ENCODE assay signal across 20 mouse cellular contexts in genomic region chr17:27173715-27174114, GRCm38 (mm10). TPM values are rescaled to one million over a fixed set of nuclear protein-coding genes. Genes with fewer than 3 reads are reported as not detected.
DNase-seq lines count a peak whose midpoint lies in the region; ATAC-seq and TF ChIP-seq lines count a peak whose summit lies in the region.
"Had no signal": no experiment of that assay in that cellular context is flagged by ENCODE, and none has a peak within 500 bp of the region (broad histone marks: within the 10 kb centered on the region; RNA-seq: fewer than 3 reads in every experiment).

No protein-coding gene starts in this region.

- no peak overlapping the region for H3K4me3 ChIP-seq in forebrain, embryonic 12.5 days (replicated peaks)
- H3K4me3 ChIP-seq in forebrain, embryonic 16.5 days (replicated peaks; ENCODE audit: low read length) = no peak overlapping the region
- H3K4me3 ChIP-seq in liver, postnatal 0 days (ENCODE audit: low read depth, low read length) = no peak overlapping the region
- H3K4me3 ChIP-seq in liver, embryonic 11.5 days (ENCODE audit: low read depth, low read length) = no peak overlapping the region
- H3K4me3 ChIP-seq in midbrain, embryonic 16.5 days (ENCODE audit: low read depth, low read length) = no peak overlapping the region
- H3K4me3 ChIP-seq in midbrain, embryonic 14.5 days (replicated peaks; ENCODE audit: low read depth, low read length) = no peak overlapping the region
- H3K4me3 ChIP-seq: erythroblast, embryonic 14.5 days; heart, embryonic 10.5 days had no signal

- no peaks in the 10 kb centered on the region for H3K27me3 ChIP-seq in forebrain, embryonic 12.5 days
- no peaks in the 10 kb centered on the region for H3K27me3 ChIP-seq in forebrain, embryonic 16.5 days (replicated peaks; ENCODE audit: control insufficient read depth, insufficient read depth, low read length)
- no peaks in the 10 kb centered on the region for H3K27me3 ChIP-seq in liver, postnatal 0 days (ENCODE audit: insufficient read depth, low read length)
- H3K27me3 ChIP-seq in liver, embryonic 11.5 days (replicated peaks; ENCODE audit: control insufficient read depth, insufficient read depth, low read length) = no peaks in the 10 kb centered on the region; the same call in 1 of the 2 replicates
- H3K27me3 ChIP-seq in midbrain, embryonic 16.5 days (ENCODE audit: control insufficient read depth, insufficient read depth, low read depth, low read length) = no peaks in the 10 kb centered on the region
- no peaks in the 10 kb centered on the region for H3K27me3 ChIP-seq in midbrain, embryonic 14.5 days (ENCODE audit: control insufficient read depth, insufficient read depth, low read length)
- H3K27me3 ChIP-seq: Patski had no signal

- no peaks in the 10 kb centered on the region for H3K36me3 ChIP-seq in forebrain, embryonic 12.5 days (replicated peaks)
- H3K36me3 ChIP-seq in forebrain, embryonic 16.5 days (ENCODE audit: control insufficient read depth, insufficient read depth) = no peaks in the 10 kb centered on the region
- H3K36me3 ChIP-seq in liver, postnatal 0 days (replicated peaks; ENCODE audit: insufficient read depth, low read length) = no peaks in the 10 kb centered on the region
- no peaks in the 10 kb centered on the region for H3K36me3 ChIP-seq in liver, embryonic 11.5 days (ENCODE audit: control insufficient read depth, insufficient read depth, low read length)
- no peaks in the 10 kb centered on the region for H3K36me3 ChIP-seq in midbrain, embryonic 16.5 days (ENCODE audit: control insufficient read depth, insufficient read depth, low read length)
- no peaks in the 10 kb centered on the region for H3K36me3 ChIP-seq in midbrain, embryonic 14.5 days (ENCODE audit: control insufficient read depth, insufficient read depth, low read length)
- H3K36me3 ChIP-seq: heart, embryonic 10.5 days had no signal

- no peak for DNase-seq in liver, postnatal 0 days
- no peak for DNase-seq in liver, embryonic 11.5 days (ENCODE audit: low spot score)
- peak; percentile 19 for DNase-seq in c-Kit-positive CD71-negative TER-119-negative erythroid progenitor cells, embryonic 14.5 days (ENCODE audit: low read depth)
- peak; percentile 37 to 65 for DNase-seq in monocyte, adult 2 months (ENCODE audit: low read depth in 1 of 2, low spot score in 2 of 2)
- no peak for DNase-seq in midbrain, embryonic 14.5 days
- DNase-seq: adrenal gland, postnatal 36 days; cerebellum, postnatal 10 days; gastrocnemius, postnatal 25 days; heart, postnatal 14 days; kidney, adult 18-20 months; kidney, postnatal 14 days; liver; lung, embryonic 14.5 days had no signal

- no peak overlapping the region for H3K4me2 ChIP-seq in forebrain, embryonic 12.5 days
- H3K4me2 ChIP-seq in forebrain, embryonic 16.5 days (ENCODE audit: low read length) = no peak overlapping the region
- no peak overlapping the region for H3K4me2 ChIP-seq in liver, postnatal 0 days (ENCODE audit: low read depth, low read length)
- H3K4me2 ChIP-seq in liver, embryonic 11.5 days = no peak overlapping the region
- H3K4me2 ChIP-seq in midbrain, embryonic 16.5 days (ENCODE audit: low read length) = no peak overlapping the region
- H3K4me2 ChIP-seq in midbrain, embryonic 14.5 days (ENCODE audit: low read length) = no peak overlapping the region
- H3K4me2 ChIP-seq: lung, embryonic 14.5 days had no signal

- H3K9ac ChIP-seq in forebrain, embryonic 12.5 days = no peak overlapping the region
- no peak overlapping the region for H3K9ac ChIP-seq in forebrain, embryonic 16.5 days (replicated peaks; ENCODE audit: low read depth, low read length)
- H3K9ac ChIP-seq in liver, postnatal 0 days (replicated peaks) = no peak overlapping the region
- no peak overlapping the region for H3K9ac ChIP-seq in liver, embryonic 11.5 days (ENCODE audit: low read depth, low read length)
- no peak overlapping the region for H3K9ac ChIP-seq in midbrain, embryonic 16.5 days (ENCODE audit: low read depth, low read length)
- no peak overlapping the region for H3K9ac ChIP-seq in midbrain, embryonic 14.5 days (replicated peaks; ENCODE audit: low read length)
- H3K9ac ChIP-seq: lung, embryonic 14.5 days had no signal

- no peaks in the 10 kb centered on the region for H3K9me3 ChIP-seq in forebrain, embryonic 12.5 days
- no peaks in the 10 kb centered on the region for H3K9me3 ChIP-seq in forebrain, embryonic 16.5 days (ENCODE audit: control insufficient read depth, low read length)
- no peaks in the 10 kb centered on the region for H3K9me3 ChIP-seq in liver, postnatal 0 days (ENCODE audit: low read length)
- H3K9me3 ChIP-seq in liver, embryonic 11.5 days (ENCODE audit: control insufficient read depth, low read length) = no peaks in the 10 kb centered on the region; the same call in 1 of the 2 replicates
- no peaks in the 10 kb centered on the region for H3K9me3 ChIP-seq in midbrain, embryonic 16.5 days (replicated peaks; ENCODE audit: control insufficient read depth, low read length, poor library complexity, severe bottlenecking)
- H3K9me3 ChIP-seq in midbrain, embryonic 14.5 days (ENCODE audit: control insufficient read depth, low read length) = no peaks in the 10 kb centered on the region
- H3K9me3 ChIP-seq: heart, embryonic 10.5 days had no signal

- peaks cover 18% of the 10 kb centered on the region for H3K4me1 ChIP-seq in forebrain, embryonic 12.5 days
- peaks cover 11% of the 10 kb centered on the region for H3K4me1 ChIP-seq in forebrain, embryonic 16.5 days (replicated peaks; ENCODE audit: control insufficient read depth, insufficient read depth, low read length)
- H3K4me1 ChIP-seq in liver, postnatal 0 days (ENCODE audit: insufficient read depth) = peaks cover 4% of the 10 kb centered on the region; the same call in 1 of the 2 replicates
- H3K4me1 ChIP-seq in liver, embryonic 11.5 days (replicated peaks; ENCODE audit: control insufficient read depth, insufficient read depth, low read length) = peaks cover 4% of the 10 kb centered on the region
- H3K4me1 ChIP-seq in midbrain, embryonic 16.5 days (ENCODE audit: control insufficient read depth, insufficient read depth, low read length) = peaks cover 9% of the 10 kb centered on the region; the same call in 1 of the 2 replicates
- H3K4me1 ChIP-seq in midbrain, embryonic 14.5 days (ENCODE audit: control insufficient read depth, insufficient read depth, low read length) = peaks cover 14% of the 10 kb centered on the region

- WGBS in forebrain, embryonic 12.5 days = 71% methylated on average over 3 of the region's 3 CpGs
- 61% methylated on average over 3 of the region's 3 CpGs for WGBS in forebrain, embryonic 16.5 days
- 34% methylated on average over 3 of the region's 3 CpGs for WGBS in liver, postnatal 0 days (ENCODE audit: insufficient replicate concordance)
- WGBS in liver, embryonic 11.5 days = 44% methylated on average over 3 of the region's 3 CpGs
- 72% methylated on average over 3 of the region's 3 CpGs for WGBS in midbrain, embryonic 16.5 days
- WGBS in midbrain, embryonic 14.5 days = 73% methylated on average over 3 of the region's 3 CpGs

- TF ChIP-seq CTCF in liver, postnatal 0 days (IDR thresholded peaks at IDR 0.05; ENCODE audit: low read depth) = no peak

- ATAC-seq in forebrain, embryonic 12.5 days (ENCODE audit: low FRiP score) = no peak
- ATAC-seq in forebrain, embryonic 16.5 days = no peak
- no peak for ATAC-seq in liver, postnatal 0 days
- no peak for ATAC-seq in liver, embryonic 11.5 days (replicated peaks; ENCODE audit: low FRiP score)
- ATAC-seq in midbrain, embryonic 16.5 days = no peak
- ATAC-seq in midbrain, embryonic 14.5 days (ENCODE audit: low FRiP score, low TSS enrichment) = no peak
- ATAC-seq: activated CD4-positive, CD25-positive, alpha-beta regulatory T cell, adult 4 months; Patski had no signal

- TF ChIP-seq EP300 in liver, postnatal 0 days (IDR thresholded peaks at IDR 0.05; ENCODE audit: low read depth) = no peak

- H3K27ac ChIP-seq in forebrain, embryonic 12.5 days = 0 out of 2 replicates have a peak overlapping the region, but pooled peaks have one; percentile 14
- H3K27ac ChIP-seq in forebrain, embryonic 16.5 days (ENCODE audit: low read length) = no peak overlapping the region
- peak overlapping the region; percentile 39; the same call in 1 of the 2 replicates for H3K27ac ChIP-seq in liver, postnatal 0 days (ENCODE audit: low read depth)
- H3K27ac ChIP-seq in liver, embryonic 11.5 days (ENCODE audit: low read depth, low read length) = no peak overlapping the region
- no peak overlapping the region for H3K27ac ChIP-seq in midbrain, embryonic 16.5 days (ENCODE audit: low read length)
- no peak overlapping the region for H3K27ac ChIP-seq in midbrain, embryonic 14.5 days (replicated peaks; ENCODE audit: low read depth, low read length)
- H3K27ac ChIP-seq: heart, embryonic 10.5 days had no signal

RNA-seq across cellular contexts. Expression of gene Ip6k3, which starts 6.1 kb away (rescaled TPM):
- 0.13 TPM in 1 of 2 replicates, not detected in the other for polyA plus RNA-seq in forebrain, embryonic 12.5 days (2016; fragmentation: Nextera tagmentation; extraction: Ambion mirVana)
- 0.30 TPM in 1 of 2 replicates, not detected in the other for polyA plus RNA-seq in forebrain, embryonic 16.5 days (2015; fragmentation: Nextera tagmentation; extraction: Ambion mirVana)
- 0.06 and 0.34 TPM in 2 replicates for polyA plus RNA-seq in liver, postnatal 0 days (2015; fragmentation: Nextera tagmentation; extraction: Ambion mirVana)
- 0.11 TPM in 1 of 2 replicates, not detected in the other for polyA plus RNA-seq in liver, embryonic 11.5 days (2014; fragmentation: Nextera tagmentation; extraction: Ambion mirVana)
- 0.14 and 0.15 TPM in 2 replicates for polyA plus RNA-seq in midbrain, embryonic 16.5 days (2015; fragmentation: Nextera tagmentation; extraction: Ambion mirVana)
- 0.20 and 0.36 TPM in 2 replicates for polyA plus RNA-seq in midbrain, embryonic 14.5 days (2014; fragmentation: Nextera tagmentation; extraction: Ambion mirVana)
- polyA plus RNA-seq: activated CD4-positive, CD25-positive, alpha-beta regulatory T cell, adult 4 months; erythroblast, embryonic 14.5 days; lung, embryonic 14.5 days had no signal

RNA-seq across cellular contexts. Expression of gene Lemd2, which starts 30.6 kb away (rescaled TPM):
- polyA plus RNA-seq in forebrain, embryonic 12.5 days (2016; fragmentation: Nextera tagmentation; extraction: Ambion mirVana) = 30.6 and 30.8 TPM in 2 replicates
- 21.3 and 26.4 TPM in 2 replicates for polyA plus RNA-seq in forebrain, embryonic 16.5 days (2015; fragmentation: Nextera tagmentation; extraction: Ambion mirVana)
- 4.7 and 5.2 TPM in 2 replicates for polyA plus RNA-seq in liver, postnatal 0 days (2015; fragmentation: Nextera tagmentation; extraction: Ambion mirVana)
- polyA plus RNA-seq in liver, embryonic 11.5 days (2014; fragmentation: Nextera tagmentation; extraction: Ambion mirVana) = 11.6 and 13.4 TPM in 2 replicates
- 20.8 and 22.8 TPM in 2 replicates for polyA plus RNA-seq in midbrain, embryonic 16.5 days (2015; fragmentation: Nextera tagmentation; extraction: Ambion mirVana)
- polyA plus RNA-seq in midbrain, embryonic 14.5 days (2014; fragmentation: Nextera tagmentation; extraction: Ambion mirVana) = 20.8 and 30.7 TPM in 2 replicates

RNA-seq across cellular contexts. Expression of gene Uqcc2, which starts 40.0 kb away (rescaled TPM):
- polyA plus RNA-seq in forebrain, embryonic 12.5 days (2016; fragmentation: Nextera tagmentation; extraction: Ambion mirVana) = 274 and 306 TPM in 2 replicates
- 253 and 266 TPM in 2 replicates for polyA plus RNA-seq in forebrain, embryonic 16.5 days (2015; fragmentation: Nextera tagmentation; extraction: Ambion mirVana)
- polyA plus RNA-seq in liver, postnatal 0 days (2015; fragmentation: Nextera tagmentation; extraction: Ambion mirVana) = 101 and 107 TPM in 2 replicates
- polyA plus RNA-seq in liver, embryonic 11.5 days (2014; fragmentation: Nextera tagmentation; extraction: Ambion mirVana) = 386 and 413 TPM in 2 replicates
- 360 and 384 TPM in 2 replicates for polyA plus RNA-seq in midbrain, embryonic 16.5 days (2015; fragmentation: Nextera tagmentation; extraction: Ambion mirVana)
- 353 and 471 TPM in 2 replicates for polyA plus RNA-seq in midbrain, embryonic 14.5 days (2014; fragmentation: Nextera tagmentation; extraction: Ambion mirVana)

Comparison
In these comparisons a context has a peak if more than half of its experiments do, and no peak if none do; other contexts are left out.
1. H3K27ac ChIP-seq: peak in forebrain, embryonic 12.5 days (single experiment) and liver, postnatal 0 days (single experiment); none in forebrain, embryonic 16.5 days (single experiment), liver, embryonic 11.5 days (single experiment), midbrain, embryonic 16.5 days (single experiment) and midbrain, embryonic 14.5 days (single experiment).
2. DNase-seq: peak in c-Kit-positive CD71-negative TER-119-negative erythroid progenitor cells, embryonic 14.5 days (single experiment) and monocyte, adult 2 months (2 of 2); none in liver, postnatal 0 days (single experiment), liver, embryonic 11.5 days (single experiment) and midbrain, embryonic 14.5 days (single experiment).